Mouse (Mus musculus) layer of hippocampus, postnatal 10 days (tissue): Measurements from ENCODE around the gene Tfpi. TPM values are rescaled to one million over a fixed set of nuclear protein-coding genes. Genes with fewer than 3 reads are reported as not detected.

Experiments
- DNase-seq, 2 experiments: peaks; one replicate each; pipeline ENCODE4 v3.0.0; 2021; ENCODE audit warnings: low spot score in 2 of 2
- long read RNA-seq: library from polyadenylated mRNA; stranded (forward); transcript quantifications from one replicate; pipeline ENCODE4 v2.0.0, GENCODE M21; 2023
- total RNA-seq, 2 experiments: library from RNA; stranded (reverse); gene quantifications; 2 replicates each; pipeline ENCODE4 v1.2.3; 2021

The Tfpi gene
- 1 to 10 TPM; 7.9 TPM for total RNA-seq
- long read RNA-seq, partial matches to known transcripts = 1 of 8 reads
- long read RNA-seq, other reads (novel, unspliced or antisense) = 7 of 8 reads

DNA sequence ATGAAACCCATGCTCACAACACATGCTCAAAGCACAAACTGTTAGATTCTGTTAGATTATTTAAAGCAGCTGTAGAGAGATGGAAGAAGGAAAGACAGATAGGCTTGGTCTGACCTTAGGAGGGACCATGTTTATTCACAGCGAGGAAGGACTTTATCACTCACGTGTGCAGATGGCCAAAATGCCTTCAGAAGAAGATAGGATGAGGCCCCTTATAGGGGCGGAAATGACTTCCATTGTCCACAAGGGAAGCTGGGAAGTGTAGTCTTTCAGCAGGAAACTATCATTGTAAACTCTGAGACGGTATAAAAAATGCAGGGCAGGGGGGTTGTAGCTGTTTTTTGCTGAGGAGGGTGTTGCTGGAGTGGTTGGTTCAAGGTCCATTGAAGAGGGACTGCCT is at the start of gene Tfpi:
Gene Tfpi (minus strand): TSS at position 199 of the 400 bp plus-strand sequence.
- DNase-seq = no peak

DNA sequence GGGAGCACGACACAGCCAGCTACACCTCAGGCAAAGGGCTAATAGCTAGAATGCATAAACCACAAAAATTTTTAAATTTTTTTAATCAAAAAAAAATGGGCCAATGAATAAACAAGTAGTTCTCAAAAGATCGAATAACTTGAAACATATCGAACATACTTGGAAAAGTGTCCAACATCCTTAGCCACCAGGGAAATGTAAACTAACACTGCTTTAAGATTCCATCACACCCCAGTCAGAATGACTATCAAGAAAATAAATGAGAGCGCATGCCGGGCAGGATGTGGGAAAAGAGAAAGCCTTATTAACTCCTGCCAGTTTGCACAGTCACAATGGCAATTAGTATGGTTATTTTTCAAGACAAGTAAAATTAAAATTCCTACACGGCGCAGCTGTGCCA is 49.6 kb upstream of the Tfpi start:
- DNase-seq = no peak

DNA sequence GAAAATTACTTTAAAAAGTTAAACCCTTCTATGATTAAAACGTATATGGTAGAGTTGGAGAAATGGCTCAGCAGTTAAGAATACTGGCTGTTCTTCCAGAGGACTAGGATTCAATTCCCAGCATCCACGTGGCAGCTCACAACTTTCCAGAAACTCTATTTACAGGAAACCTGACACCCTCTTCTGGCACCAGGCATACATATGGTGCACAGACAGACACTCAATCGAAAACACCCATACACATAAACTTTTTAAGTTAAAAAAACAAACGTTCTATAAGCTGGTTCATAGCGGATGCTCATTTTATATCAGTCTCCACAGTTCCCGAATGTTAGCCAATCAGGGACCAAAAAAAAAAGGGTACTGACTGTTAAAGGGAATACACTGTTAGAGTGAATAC is 49.2 kb upstream of the Tfpi start:
- no peak for DNase-seq

DNA sequence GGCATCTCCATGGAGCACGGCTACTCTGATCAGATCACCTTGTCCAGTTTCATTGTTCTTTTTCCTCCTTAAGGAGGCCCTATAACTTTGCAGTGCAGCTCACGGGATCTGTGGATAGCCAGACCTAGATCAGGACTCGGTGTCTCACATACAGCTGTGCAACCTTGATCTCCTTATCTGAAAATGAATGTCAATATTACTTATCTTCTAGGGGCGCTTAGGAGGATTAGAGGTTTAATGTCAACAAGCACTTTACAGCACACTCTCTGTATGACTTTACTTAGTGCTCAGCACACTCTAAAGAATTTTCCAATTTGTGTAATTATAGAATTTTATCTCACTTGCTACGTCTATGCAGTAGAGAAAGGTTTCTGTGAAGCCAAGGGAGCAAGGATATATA is 48.5 kb upstream of the Tfpi start:
- no peak for DNase-seq

DNA sequence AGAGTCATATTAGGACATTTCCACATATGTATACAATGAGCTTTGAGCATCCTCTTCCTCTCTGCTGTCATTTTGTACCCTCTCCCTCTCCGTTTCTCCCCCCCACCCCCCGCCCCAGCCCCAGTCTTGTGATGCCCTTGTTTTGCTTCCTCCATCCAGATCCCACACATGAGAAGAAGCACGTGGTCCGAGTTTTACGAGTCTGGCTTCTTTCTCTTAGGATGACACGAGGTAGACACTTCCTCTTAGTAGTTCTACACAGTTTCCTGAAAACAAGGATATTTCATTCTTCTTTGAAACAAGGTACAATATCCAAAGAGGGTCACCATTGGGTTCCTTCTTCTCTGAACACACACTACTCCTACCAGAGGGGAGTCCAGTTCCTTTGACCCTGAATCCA is 47.4 kb upstream of the Tfpi start:
- no peak for DNase-seq

DNA sequence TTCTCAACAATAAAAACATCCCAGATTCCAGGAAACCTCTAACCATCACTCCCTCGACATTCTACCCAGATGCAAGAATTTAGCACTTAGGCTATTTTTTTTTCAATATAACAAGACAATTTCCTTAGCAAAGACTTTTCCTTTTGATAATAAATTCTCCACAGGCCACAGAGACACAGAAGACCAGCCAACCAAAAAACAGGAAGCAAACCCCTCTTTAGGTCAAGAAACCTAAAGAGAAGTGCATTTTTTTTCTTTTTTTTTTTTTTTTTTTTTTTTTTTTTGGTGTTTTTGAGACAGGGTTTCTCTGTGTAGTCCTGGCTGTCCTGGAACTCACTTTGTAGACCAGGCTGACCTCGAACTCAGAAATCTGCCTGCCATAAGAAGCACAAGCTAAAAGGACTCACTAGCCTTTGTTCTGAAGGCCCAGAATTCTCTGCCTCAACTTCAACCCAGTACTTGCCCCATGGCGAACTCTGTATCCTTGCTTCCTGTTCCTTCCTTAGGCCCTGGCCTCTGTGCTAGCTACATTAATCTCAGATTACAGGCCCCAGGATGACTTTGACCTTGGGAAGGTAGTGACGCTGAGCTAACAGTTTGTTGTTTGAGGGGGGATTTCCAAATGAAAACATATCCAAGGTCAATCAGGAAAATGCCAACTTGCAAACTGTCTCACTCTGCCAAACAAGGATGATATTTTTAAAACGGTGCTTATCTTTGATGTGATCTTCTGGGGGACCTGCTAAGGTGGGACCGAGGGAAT is 46.7 kb upstream of the Tfpi start:
- no peak for DNase-seq

DNA sequence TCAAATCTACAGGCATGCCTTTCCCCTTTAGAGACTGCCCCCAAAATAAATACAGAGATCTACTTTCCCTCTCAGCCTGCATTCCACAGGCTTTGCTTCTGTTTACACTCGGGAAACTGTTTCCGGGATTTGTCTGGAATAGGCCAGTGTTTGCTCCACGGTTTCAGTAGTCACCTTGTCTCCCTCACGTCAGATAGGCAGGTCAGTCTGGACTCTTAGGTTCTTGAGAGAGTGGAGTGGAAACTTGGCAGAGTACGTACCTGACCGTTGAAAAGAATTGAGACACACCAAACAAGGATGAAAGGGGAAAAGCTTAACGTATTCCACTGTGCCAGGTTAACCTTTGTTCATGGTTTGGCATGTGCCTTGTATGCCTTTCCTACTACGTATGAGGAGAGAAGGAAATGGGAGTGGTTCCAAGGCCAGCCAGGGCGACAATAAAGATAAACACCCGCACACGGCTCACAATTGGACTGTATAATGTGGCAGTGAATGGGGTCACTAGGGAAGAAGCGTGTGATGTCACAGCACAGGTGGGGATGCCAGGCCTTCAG is 43.0 kb upstream of the Tfpi start:
- no peak for DNase-seq

DNA sequence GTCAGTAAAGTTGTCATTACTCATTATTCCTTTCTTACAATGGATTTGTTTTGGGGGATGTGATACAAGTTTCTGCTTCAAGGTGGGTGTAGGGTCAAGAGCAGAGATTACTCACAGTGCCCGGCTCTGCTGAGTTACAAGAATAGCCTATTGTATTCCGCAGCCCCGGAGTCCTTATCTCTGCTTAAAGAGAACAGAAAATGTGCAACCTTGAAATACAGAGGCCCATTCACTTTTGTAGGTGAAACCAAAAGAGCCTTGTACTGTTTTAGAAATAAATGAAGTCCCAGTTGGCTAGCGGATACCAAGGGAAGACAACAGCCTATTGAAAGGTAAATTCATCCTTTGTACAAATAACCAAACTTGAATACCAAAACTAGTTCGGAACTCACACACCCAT is 42.2 kb upstream of the Tfpi start:
- DNase-seq = no peak

DNA sequence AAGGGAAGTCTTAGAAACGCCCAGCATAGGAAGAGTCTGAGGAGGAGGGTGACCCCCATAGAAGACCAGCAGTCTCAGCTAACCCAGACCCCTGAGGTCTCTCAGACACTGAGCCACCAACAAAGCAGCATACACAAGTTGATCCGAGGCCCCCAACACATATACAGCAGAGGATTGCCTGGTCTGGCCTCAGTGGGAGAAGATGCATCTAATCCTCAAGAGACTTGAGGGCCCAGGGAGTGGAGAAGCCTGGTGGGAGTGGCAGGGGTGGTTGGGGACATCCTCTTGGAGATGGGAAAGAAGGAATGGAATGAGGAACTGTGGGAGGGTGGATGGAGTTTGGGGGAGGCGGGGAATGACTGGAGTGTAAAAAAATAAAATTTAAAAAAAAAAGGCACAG is 36.7 kb upstream of the Tfpi start:
- DNase-seq = no peak

DNA sequence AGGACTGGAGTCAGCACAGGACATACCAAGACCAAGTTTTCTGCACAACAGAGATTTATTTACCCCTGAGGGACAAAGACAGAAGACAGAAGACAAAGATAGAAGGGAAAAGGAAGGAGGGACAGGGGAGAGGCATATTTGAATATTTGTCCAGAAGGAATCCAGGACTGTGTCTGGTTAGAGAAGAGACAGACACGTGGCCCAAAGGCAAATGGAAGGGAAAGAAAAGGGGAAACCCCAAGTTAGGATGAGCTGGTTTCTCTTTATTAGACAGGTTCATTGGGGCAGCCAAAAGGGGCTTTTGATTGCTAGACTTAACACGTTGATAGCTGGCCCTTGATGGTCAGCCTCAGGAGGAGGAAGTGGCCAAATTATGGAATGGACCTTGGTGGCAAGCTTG is 34.9 kb upstream of the Tfpi start:
- DNase-seq = no peak

DNA sequence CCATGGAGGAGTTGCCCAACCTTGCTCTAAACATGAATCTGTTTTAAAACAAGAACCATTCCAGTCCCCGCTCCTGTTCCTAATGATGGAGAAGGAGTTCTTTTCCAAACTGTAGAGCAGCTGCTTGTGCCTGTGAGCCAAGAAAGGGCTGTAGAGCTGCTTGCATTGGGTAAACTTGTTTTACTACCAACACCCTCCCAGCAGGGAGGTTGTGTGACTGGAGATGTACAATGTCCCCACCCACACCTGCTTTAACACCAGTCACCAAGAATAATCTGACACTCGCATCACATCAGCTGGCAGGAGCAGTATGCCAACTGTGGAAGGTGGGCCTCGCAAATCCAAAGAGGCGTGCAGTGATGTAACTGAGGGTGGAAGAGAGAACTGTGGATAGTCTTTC is 34.5 kb upstream of the Tfpi start:
- DNase-seq = peak; percentile 6 to 16

DNA sequence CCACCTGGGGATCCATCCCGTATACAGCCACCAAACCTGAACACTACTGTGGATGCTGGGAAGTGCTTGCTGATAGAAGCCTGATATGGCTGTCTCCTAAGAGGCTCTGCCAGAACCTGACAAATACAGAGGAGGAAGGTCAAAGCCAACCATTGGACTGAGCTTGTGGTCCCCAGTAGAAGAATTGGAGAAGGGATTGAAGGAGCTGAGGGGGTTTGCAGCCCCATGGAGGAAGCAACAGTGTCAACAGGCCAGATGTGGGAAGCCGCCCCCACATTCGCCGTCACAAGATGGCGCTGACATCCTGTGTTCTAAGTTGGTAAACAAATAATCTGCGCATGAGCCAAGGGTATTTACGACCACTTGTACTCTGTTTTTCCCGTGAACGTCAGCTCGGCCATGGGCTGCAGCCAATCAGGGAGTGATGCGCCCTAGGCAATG is 28.4 kb upstream of the Tfpi start:
- peak; percentile 8 to 16 for DNase-seq

DNA sequence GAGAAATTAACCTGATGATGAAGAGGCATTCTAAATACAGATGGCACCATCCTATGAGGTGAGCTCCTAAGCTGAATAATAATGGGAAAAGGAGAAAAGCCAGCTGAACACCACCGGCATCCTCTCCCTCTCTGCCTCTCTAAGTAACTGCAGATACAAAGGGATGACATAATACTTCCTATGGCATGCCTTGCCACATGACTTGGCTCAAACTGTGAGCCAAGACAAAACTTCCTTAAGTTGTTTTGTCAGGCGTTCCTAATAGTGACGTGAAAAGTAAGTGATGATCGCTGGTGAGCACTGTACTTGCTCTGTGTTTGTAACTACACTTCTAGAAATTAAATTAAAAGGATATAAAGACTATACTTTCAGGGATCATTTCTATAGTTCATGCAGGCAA is 27.7 kb upstream of the Tfpi start:
- DNase-seq = no peak

DNA sequence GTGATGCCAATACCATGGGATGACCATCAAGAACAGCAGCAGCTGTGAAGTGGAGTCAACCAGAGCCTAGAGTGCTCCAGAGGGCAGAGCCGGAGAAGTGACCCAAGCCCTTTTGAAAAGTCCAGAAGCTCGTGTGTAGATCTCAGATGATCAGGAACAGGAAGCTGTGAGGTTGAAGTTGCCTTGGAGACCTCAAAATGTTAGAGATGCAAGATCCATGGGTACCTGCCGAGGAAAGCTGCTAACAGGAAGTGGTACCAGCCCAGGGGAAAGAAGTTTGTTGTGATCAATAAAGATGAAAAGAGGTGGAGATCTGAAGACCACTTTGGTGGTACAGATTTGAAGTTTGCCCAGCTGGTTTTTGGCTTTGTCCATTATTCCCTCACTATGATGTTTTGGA is 22.3 kb upstream of the Tfpi start:
- DNase-seq = no peak

DNA sequence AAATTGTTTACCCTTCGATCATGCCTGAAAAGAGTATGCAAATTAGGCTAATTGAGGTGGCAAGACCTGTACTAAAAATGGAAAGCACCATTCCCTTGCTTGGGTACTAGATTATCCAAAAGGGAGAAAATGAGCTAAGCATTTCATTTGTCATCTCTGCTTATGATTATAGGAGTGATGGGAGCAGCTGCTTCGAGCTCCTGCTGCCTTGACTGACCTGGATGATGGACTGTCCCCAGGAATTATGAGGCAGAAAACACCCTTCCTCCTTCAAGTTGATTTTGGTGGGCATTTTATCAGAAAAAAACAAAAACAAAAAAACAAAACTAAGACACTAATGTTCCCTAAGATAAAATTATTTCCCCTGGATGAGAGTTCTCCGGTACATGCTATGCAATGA is 18.5 kb upstream of the Tfpi start:
- DNase-seq = no peak

DNA sequence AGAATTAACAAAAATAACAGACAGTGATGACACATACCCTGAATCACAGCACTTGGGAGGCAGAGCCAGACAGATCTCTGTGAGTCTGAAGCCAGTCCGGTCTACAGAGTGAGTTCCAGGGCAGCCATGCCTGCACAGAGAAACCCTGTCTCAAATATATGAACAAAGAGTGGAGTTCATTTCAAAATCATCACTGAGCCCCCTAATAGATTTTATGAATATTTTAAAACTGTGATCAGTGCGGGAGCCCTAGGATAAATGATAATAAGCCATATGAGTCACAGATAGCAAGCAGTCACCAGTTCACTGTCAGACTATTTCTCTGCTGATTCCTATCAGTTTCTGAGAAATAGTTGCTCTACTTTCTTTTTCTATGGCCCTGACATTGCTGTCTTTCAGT is 17.1 kb upstream of the Tfpi start:
- no peak for DNase-seq

DNA sequence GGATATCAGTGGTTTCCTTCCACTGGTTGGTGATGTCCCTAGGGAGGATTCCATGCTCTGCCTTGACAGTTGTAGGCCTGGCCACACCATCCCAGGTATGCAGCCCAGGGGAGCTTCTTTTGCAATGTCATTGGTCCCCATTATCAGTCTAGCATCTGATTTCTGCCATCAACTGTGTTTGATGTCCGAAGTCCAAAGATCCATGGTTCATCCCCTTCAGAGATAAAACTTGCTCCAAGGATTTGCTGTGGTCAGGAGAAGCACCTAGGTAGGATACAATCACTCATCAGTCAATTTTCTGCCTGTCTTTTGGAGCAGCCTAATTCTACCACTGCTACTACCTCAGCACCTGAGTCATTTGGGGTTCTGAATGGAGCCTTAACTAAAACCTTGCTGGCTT is 15.1 kb upstream of the Tfpi start:
- DNase-seq = no peak

DNA sequence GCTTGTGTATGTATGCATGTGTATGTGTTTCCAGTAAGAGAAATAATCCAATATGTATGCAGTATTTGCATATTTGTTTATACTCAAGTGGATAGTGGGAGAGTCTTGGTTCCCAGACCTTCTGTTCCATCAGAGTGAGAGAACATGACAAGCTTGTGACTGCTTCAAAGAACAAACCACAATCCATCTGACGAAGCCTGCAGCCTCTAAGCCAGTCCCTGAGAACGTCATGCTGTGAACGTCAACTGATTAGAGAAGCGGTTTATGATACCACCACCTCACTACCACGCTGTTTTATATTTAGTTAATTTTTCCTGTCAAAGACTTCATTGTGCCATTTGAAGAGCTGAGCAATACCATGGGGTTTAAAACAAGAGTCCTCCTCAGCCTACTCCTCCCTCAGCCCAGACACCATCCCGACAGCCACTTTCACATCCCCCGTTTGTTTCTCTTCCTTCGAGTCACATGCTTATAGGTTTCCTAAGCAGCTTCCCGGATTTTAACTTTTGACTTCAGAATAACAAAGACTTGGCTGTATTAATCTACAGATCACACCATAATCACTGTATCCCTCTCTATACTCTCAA is 11.2 kb upstream of the Tfpi start:
- no peak for DNase-seq

DNA sequence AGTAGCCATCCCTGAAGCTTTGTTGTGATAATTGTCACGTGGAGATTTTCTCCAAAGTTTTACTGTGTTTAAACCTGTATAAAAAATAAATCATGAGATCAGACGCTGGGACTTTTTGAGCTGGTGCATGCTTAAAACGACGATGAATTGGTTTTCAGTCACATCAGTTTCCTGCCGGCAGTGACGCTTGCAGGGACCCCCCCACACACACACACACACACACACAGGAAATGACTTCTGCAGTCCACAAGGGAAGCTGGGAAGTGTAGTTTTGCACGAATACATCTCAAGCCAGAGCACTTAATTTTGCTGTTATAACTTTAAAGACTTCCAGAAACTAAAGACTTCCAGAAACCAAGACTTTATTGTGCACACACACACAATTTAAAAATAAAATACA is 5.3 kb upstream of the Tfpi start:
- DNase-seq = peak; percentile 16 to 39

DNA sequence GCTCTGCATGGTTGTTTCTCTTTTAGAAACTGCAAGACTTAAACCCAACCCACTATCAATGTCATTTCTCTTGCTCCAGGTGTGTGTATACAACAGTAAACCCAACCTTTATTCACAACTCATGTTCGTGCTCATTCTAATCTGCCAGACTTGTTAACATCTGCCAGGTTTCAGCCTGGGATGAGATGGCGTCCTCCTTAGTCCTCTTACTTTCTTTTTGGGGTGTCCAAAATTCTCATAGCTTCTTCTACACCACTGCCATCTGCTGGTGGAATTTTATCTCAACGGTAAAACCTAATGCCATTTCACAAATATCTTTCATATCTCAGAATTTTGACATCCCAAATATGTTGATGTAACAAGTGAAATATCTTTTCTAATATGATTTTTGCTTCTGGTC is 2.5 kb upstream of the Tfpi start:
- DNase-seq = peak; percentile 14 to 32

DNA sequence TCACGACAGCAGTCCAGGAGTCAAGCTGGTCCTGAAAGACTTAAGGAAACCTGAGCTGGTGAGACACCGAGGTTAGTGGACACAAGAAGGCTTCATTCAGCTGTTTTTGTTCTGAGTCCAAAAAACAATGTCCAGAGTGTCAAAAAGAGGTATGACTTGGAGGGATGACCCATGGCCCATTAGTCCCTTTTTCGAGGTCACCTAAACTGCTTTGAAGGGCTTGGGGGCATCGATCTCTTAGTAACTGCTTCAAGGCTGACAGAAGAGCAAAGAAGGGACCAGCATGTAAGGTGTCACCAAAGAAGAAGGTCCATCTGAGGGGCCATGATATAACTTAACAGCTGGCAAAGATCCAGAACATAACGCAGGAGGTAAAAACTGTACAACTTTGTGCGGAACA is 1.2 kb upstream of the Tfpi start:
- DNase-seq = no peak

DNA sequence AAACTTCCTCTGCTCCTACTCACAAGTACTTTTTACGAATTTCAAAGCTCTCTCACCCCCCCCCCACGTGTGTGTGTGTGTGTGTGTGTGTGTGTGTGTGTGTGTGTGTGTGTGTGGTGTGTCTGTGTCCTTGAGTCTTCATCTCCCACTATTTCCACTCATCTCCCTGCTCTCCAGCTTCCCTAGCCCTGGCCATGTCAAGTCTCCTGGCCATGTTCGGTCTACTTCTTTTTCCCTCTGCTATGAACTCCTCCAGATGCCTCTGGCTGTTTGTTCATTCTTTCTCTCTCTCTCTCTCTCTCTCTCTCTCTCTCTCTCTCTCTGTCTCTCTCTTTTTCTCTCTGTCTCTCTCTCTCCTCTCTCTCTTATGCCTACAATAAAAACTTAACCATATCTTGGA is 444 bp downstream of the Tfpi start:
- no peak for DNase-seq

DNA sequence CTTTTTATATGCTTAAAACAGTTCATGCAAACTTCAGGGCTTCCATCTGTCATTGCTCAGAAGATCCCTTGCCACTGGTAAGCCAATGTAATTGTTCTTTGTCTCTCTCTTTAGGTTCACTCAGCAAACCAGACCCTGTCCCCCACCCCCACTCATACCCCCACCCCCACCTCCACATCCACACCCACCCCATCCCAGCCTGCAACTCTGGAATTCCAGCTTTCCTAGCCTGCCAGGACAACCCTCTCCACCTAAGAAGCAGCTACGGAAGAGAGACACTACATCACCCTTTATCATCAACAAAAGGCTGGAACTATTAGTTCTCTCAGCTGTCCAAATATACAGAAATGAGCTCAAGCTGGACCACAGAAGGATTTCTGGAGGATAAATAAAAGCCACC is 974 bp downstream of the Tfpi start:
- no peak for DNase-seq
